Mouse (Mus musculus): ENCODE results near the gene Cep41. TPM values are rescaled to one million over a fixed set of nuclear protein-coding genes. Genes with fewer than 3 reads are reported as not detected.

Cep41 gene
- polyA plus RNA-seq, 1 experiment from 2014 or later = 4.7 TPM

DNA sequence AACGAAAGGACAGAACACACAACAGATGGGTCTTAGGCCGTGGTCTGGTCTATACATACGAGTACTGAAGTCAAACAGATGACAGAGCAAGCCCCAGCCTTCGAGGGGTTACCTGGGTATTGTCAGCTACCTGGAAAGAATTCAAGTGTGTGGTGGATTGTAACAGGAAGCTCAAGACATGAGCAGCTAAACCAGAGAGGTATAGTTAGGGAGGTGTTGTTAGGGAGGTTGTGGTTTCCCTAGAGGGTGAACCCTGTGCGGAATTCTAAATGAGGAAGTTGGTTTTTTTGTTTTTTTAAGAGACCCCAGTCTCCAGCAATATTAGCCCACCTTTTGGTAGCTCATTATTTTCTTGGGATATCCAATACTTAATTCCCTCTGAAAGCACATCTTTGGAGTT lies 87.9 kb downstream of the Cep41 start:
- Histone ChIP-seq H3K4me3 (ENCODE audit: low read depth, low read length) (no peak overlapping the region), H3K9ac (ENCODE audit: low read length) (no peak overlapping the region), H3K4me1 (replicated peaks; ENCODE audit: control insufficient read depth, insufficient read depth) (no peaks in the 10 kb centered on the region), H3K36me3 (ENCODE audit: control insufficient read depth, insufficient read depth, low read length) (no peaks in the 10 kb centered on the region), H3K9me3 (ENCODE audit: control insufficient read depth, low read length) (no peaks in the 10 kb centered on the region), H3K4me2 (replicated peaks; ENCODE audit: low read depth) (no peak overlapping the region), H3K27me3 (ENCODE audit: control insufficient read depth, insufficient read depth, low read length) (no peaks in the 10 kb centered on the region), H3K27ac (replicated peaks) (no peak overlapping the region)
- no peak for TF ChIP-seq EP300 (optimal IDR thresholded peaks at IDR 0.05)
- no peak for TF ChIP-seq CTCF (IDR thresholded peaks at IDR 0.05; ENCODE audit: low read depth)
- DNase-seq (ENCODE audit: low spot score) (no peak), ATAC-seq (ENCODE audit: low FRiP score, low TSS enrichment) (no peak)
- 76% methylated on average over 5 of the region's 5 CpGs for WGBS

DNA sequence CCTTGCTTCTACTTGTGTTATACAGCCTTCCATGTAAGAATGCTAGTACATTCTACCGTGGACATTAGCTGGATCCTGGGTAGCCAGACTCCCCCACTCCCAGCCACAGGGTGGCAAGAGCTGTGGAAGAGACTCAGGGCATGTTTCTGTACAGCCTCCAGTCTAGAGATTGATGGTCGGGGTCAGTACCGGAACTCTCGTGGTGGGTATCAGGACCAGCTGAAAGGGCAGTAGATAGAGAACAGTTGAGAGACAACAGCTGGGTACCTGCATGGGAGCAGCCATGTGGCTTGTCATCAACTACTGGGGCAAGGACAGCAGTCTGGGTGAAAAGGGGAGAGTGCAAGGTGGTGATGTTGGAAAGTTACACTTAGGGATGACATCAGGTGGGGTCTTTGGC lies 88.4 kb downstream of the Cep41 start:
- Histone ChIP-seq H3K27ac (replicated peaks) (no peak overlapping the region), H3K4me3 (ENCODE audit: low read depth, low read length) (no peak overlapping the region), H3K9me3 (ENCODE audit: control insufficient read depth, low read length) (no peaks in the 10 kb centered on the region), H3K27me3 (ENCODE audit: control insufficient read depth, insufficient read depth, low read length) (no peaks in the 10 kb centered on the region), H3K36me3 (ENCODE audit: control insufficient read depth, insufficient read depth, low read length) (no peaks in the 10 kb centered on the region), H3K4me2 (replicated peaks; ENCODE audit: low read depth) (no peak overlapping the region), H3K9ac (ENCODE audit: low read length) (no peak overlapping the region), H3K4me1 (replicated peaks; ENCODE audit: control insufficient read depth, insufficient read depth) (no peaks in the 10 kb centered on the region)
- DNase-seq (ENCODE audit: low spot score) = no peak
- WGBS = 91% methylated on average over 4 of the region's 4 CpGs
- TF ChIP-seq CTCF (IDR thresholded peaks at IDR 0.05; ENCODE audit: low read depth) (no peak), EP300 (optimal IDR thresholded peaks at IDR 0.05) (no peak)
- ATAC-seq (ENCODE audit: low FRiP score, low TSS enrichment) = no peak

DNA sequence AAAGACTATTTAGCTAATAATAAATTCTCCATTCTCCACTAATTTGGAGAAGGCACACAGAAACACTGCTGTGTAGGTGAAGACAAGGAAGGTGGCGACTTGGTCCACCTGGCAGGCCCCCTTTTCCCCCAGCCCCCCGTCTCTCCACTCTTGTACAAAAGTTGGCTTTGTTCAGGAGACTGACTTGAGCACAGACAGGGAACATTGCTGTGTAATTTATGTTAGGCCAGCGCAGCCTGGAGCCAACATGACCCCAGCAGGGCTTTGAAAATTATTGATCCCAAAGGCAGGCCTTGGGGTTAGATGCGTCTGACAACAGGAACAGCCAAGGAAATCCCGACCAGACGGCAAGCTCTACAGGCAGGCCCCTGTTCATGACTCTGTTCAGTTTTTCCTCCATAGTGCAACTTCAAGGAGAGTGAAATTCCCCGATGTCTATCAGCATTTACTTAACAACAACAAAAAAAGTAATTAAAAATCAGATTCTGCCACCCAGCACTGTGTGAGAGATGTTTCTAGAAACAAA lies 89.1 kb downstream of the Cep41 start:
- H3K36me3 ChIP-seq (ENCODE audit: control insufficient read depth, insufficient read depth, low read length) = no peaks in the 10 kb centered on the region
- H3K9me3 ChIP-seq (ENCODE audit: control insufficient read depth, low read length) = no peaks in the 10 kb centered on the region
- no peak overlapping the region for H3K4me2 ChIP-seq (replicated peaks; ENCODE audit: low read depth)
- H3K9ac ChIP-seq (ENCODE audit: low read length) = no peak overlapping the region
- H3K4me3 ChIP-seq (ENCODE audit: low read depth, low read length) = no peak overlapping the region
- no peak overlapping the region for H3K27ac ChIP-seq (replicated peaks)
- DNase-seq (ENCODE audit: low spot score) (no peak), ATAC-seq (ENCODE audit: low FRiP score, low TSS enrichment) (no peak)
- 66% methylated on average over 7 of the region's 7 CpGs for WGBS
- TF ChIP-seq CTCF (IDR thresholded peaks at IDR 0.05; ENCODE audit: low read depth) (no peak), EP300 (optimal IDR thresholded peaks at IDR 0.05) (no peak)
- H3K27me3 ChIP-seq (ENCODE audit: control insufficient read depth, insufficient read depth, low read length) = no peaks in the 10 kb centered on the region
- no peaks in the 10 kb centered on the region for H3K4me1 ChIP-seq (replicated peaks; ENCODE audit: control insufficient read depth, insufficient read depth)

MicroRNAs within 50 kb of the gene (microRNA counts, 519-probe panel; counts per million panel counts)
- microRNA mmu-miR-335-3p (3,488 counts per million, percentile 18 among the panel's probes with 10 or more counts), microRNA mmu-miR-335-5p (6,474 counts per million, percentile 81 among the panel's probes with 10 or more counts)

Small RNAs within 50 kb of the gene (microRNA-seq; reads per million reads assigned to microRNA genes)
- gene Mir335 = 26,152 reads per million, percentile 97 among the genes with 10 or more reads in this experiment

Other genes with a start within 250 kb of the Cep41 start
- gene Tmem209, start 184.0 kb downstream of the Cep41 start, polyA plus RNA-seq (2015; fragmentation: Nextera tagmentation; extraction: Ambion mirVana) = 13.0 and 13.7 TPM in 2 replicates
- gene Ssmem1, start 183.9 kb downstream of the Cep41 start, polyA plus RNA-seq (2015; fragmentation: Nextera tagmentation; extraction: Ambion mirVana) = not detected in 2 replicates
- 1.7 and 2.6 TPM in 2 replicates for gene Cpa2, start 152.2 kb downstream of the Cep41 start, polyA plus RNA-seq (2015; fragmentation: Nextera tagmentation; extraction: Ambion mirVana)
- gene Cpa4, start 125.4 kb downstream of the Cep41 start, polyA plus RNA-seq (2015; fragmentation: Nextera tagmentation; extraction: Ambion mirVana) = 32.7 and 33.7 TPM in 2 replicates
- gene Cpa5, start 82.7 kb downstream of the Cep41 start, polyA plus RNA-seq (2015; fragmentation: Nextera tagmentation; extraction: Ambion mirVana) = 0.16 and 0.18 TPM in 2 replicates
- gene Cpa1, start 54.5 kb downstream of the Cep41 start, polyA plus RNA-seq (2015; fragmentation: Nextera tagmentation; extraction: Ambion mirVana) = 1.3 and 1.5 TPM in 2 replicates
- gene Mest, start 29.8 kb upstream of the Cep41 start, polyA plus RNA-seq (2015; fragmentation: Nextera tagmentation; extraction: Ambion mirVana) = 156 and 168 TPM in 2 replicates
- 15.4 and 16.4 TPM in 2 replicates for gene Copg2, start 203.0 kb upstream of the Cep41 start, polyA plus RNA-seq (2015; fragmentation: Nextera tagmentation; extraction: Ambion mirVana)
- gene Tsga13, start 221.8 kb upstream of the Cep41 start, polyA plus RNA-seq (2015; fragmentation: Nextera tagmentation; extraction: Ambion mirVana) = 0.22 and 0.23 TPM in 2 replicates

All from stomach, postnatal 0 days (tissue).